Mouse (Mus musculus) lung, postnatal 0 days (tissue): ENCODE measurements around the gene Scn4a.

Experiments used
- CTCF ChIP-seq: IDR thresholded peaks from 2 replicates; pipeline ENCODE4 v1.5.1; 2016; ENCODE audit warnings: antibody characterized with exemption, mild to moderate bottlenecking
- EP300 ChIP-seq: IDR thresholded peaks from 2 replicates; pipeline ENCODE4 v1.6.1; 2016; ENCODE audit warnings: antibody characterized with exemption, mild to moderate bottlenecking, control low read depth

DNA sequence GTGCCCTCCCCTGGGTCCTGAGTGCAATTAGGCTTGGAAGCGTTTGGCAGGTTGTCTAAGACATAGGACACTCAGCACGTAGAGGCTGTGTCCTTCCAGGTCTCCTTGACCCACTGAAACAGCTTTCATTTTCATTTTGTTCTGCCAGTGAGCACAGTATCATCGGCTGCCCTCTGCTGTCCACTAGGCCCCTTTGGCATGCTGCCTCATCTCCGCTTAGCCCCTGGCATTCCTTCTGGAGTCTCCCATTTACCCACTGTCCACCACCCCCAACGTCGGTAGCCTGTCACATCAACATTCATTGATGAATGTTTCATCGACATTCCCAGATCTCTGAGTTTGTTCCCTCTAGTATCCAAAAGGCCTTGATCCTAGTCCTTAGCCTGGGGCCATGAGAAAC, 28.8 kb upstream of the Scn4a start:
- peak; percentile 53 for TF ChIP-seq CTCF
- no peak for TF ChIP-seq EP300
